Mouse (Mus musculus) gastrocnemius, postnatal 10 days (tissue): ENCODE results near the gene Dtnb. TPM values are rescaled to one million over a fixed set of nuclear protein-coding genes. Genes with fewer than 3 reads are reported as not detected.

Experiments
- DNase-seq: peaks from one replicate; pipeline ENCODE4 v3.0.0; 2021; ENCODE audit warnings: mixed read lengths
- total RNA-seq, 2 experiments: library from RNA; stranded (reverse); gene quantifications; 2 replicates each; pipeline ENCODE4 v1.2.3; 2021

Dtnb gene
- total RNA-seq, 2 experiments from 2014 or later = 4.9 to 8.4 TPM

- no peak for DNase-seq
These were observed 608 bp downstream of the Dtnb start for GRCm38 (mm10) chr12:3572581-3573397.

- no peak for DNase-seq
These were observed 1.2 kb downstream of the Dtnb start for GRCm38 (mm10) chr12:3573410-3573809.

- no peak for DNase-seq
These were observed 2.5 kb downstream of the Dtnb start for GRCm38 (mm10) chr12:3574670-3575069.

GRCm38 (mm10) chr12:3579958-3580530 lies 7.9 kb downstream of the Dtnb start:
- DNase-seq = no peak

- DNase-seq = no peak
These were observed 10.4 kb downstream of the Dtnb start for GRCm38 (mm10) chr12:3582604-3583003.

- no peak for DNase-seq
These were observed 13.3 kb downstream of the Dtnb start for GRCm38 (mm10) chr12:3585525-3585924.

- no peak for DNase-seq
These were observed 14.8 kb downstream of the Dtnb start for GRCm38 (mm10) chr12:3587010-3587409.

- DNase-seq = no peak
These were observed 17.9 kb downstream of the Dtnb start for GRCm38 (mm10) chr12:3590039-3590438.

GRCm38 (mm10) chr12:3591595-3591994 lies 19.4 kb downstream of the Dtnb start:
- no peak for DNase-seq

GRCm38 (mm10) chr12:3602786-3603185 lies 30.6 kb downstream of the Dtnb start:
- DNase-seq = no peak

- DNase-seq = no peak
These were observed 34.0 kb downstream of the Dtnb start for GRCm38 (mm10) chr12:3606202-3606601.

- DNase-seq = no peak
These were observed 37.6 kb downstream of the Dtnb start for GRCm38 (mm10) chr12:3609747-3610146.

- DNase-seq = no peak
These were observed 39.7 kb downstream of the Dtnb start for GRCm38 (mm10) chr12:3611871-3612270.

GRCm38 (mm10) chr12:3615041-3615440 lies 42.9 kb downstream of the Dtnb start:
- DNase-seq = no peak

- DNase-seq = no peak
These were observed 46.2 kb downstream of the Dtnb start for GRCm38 (mm10) chr12:3618144-3619020.

GRCm38 (mm10) chr12:3619021-3619367 lies 46.8 kb downstream of the Dtnb start:
- DNase-seq = no peak

- DNase-seq = no peak
These were observed 54.7 kb downstream of the Dtnb start for GRCm38 (mm10) chr12:3626880-3627279.

- no peak for DNase-seq
These were observed 69.8 kb downstream of the Dtnb start for GRCm38 (mm10) chr12:3641931-3642330.

- no peak for DNase-seq
These were observed 84.6 kb downstream of the Dtnb start for GRCm38 (mm10) chr12:3656799-3657198.

GRCm38 (mm10) chr12:3657234-3657633 lies 85.1 kb downstream of the Dtnb start:
- DNase-seq = no peak

GRCm38 (mm10) chr12:3657786-3658185 lies 85.6 kb downstream of the Dtnb start:
- DNase-seq = no peak

GRCm38 (mm10) chr12:3659554-3660311 lies 87.6 kb downstream of the Dtnb start:
- no peak for DNase-seq
